Mouse (Mus musculus) lung, postnatal 10 days (tissue): ENCODE results near the gene Rapgef2.

Source experiments
- DNase-seq: peaks from one replicate; pipeline ENCODE4 v3.0.0; 2021

Gene Rapgef2

GRCm38 (mm10) chr3:79015621-79016474 is 270.5 kb downstream of the Rapgef2 start:
- DNase-seq: no peak
